Mouse (Mus musculus): Measurements from ENCODE around the gene Rhbdf1. TPM values are rescaled to one million over a fixed set of nuclear protein-coding genes. Genes with fewer than 3 reads are reported as not detected.

The Rhbdf1 gene
- polyA plus RNA-seq, 1 experiment from 2014 or later, result 70.9 TPM

DNA sequence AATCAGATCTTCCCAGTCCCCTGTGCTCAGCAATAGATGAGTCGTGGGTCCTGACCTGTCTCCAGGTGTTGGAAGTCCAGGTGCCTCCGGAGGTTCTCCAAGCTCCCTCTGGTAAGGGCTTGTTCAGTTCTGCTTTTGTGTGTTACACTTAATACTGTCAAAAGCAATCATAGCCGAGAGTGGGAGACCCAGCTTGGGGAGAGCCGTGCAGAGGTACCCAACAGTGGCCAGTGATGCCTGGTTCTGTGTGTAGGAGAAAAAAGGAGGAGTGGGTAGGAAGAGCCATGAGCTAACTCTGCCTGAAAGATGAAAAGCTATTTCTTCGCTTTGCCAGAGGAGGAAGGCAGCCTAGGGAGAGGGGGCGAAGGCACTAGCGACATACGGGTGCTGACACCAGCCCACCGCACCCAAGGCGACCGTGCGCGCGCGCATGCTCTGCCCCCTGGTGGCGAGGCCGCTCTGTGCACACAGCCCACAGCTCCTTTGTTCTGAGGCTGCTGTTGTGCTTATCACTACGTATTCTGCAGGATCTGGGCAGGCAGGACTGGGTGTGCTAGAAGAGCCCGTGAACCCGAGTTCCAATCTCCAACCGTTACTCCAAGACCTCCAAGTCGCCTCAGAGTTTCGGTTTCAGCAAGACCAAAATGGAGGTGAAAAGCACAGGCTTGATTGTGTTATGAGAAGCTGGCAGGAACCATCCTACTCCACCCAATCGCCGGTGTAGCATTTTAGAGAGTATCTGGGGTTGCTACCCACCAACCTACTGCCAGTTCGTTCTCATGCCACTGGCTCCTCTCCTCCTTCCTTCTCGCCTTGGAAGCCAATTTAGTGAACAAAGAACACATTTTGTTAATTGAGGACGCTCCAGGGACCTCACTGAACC lies 59.9 kb downstream of the Rhbdf1 start:
- Histone ChIP-seq H3K9ac (ENCODE audit: low read length) (peak overlapping the region; percentile 62), H3K9me3 (ENCODE audit: control insufficient read depth, low read length) (no peaks in the 10 kb centered on the region), H3K27me3 (ENCODE audit: control insufficient read depth, insufficient read depth, low read depth, low read length) (peaks cover 7% of the 10 kb centered on the region), H3K4me3 (ENCODE audit: low read length) (peak overlapping the region; percentile 23), H3K4me2 (ENCODE audit: low read depth, low read length) (peak overlapping the region; percentile 46), H3K27ac (ENCODE audit: low read length) (no peak overlapping the region), H3K36me3 (ENCODE audit: control insufficient read depth, insufficient read depth, low read length) (no peaks in the 10 kb centered on the region), H3K4me1 (replicated peaks; ENCODE audit: control insufficient read depth, insufficient read depth, low read length) (peaks cover 3% of the 10 kb centered on the region; the same call in 1 of the 2 replicates)
- ATAC-seq (ENCODE audit: low read depth), result peak; percentile 92
- WGBS, result 13% methylated on average over 28 of the region's 28 CpGs

- Histone ChIP-seq H3K4me2 (ENCODE audit: low read depth, low read length) (peak overlapping the region; percentile 46; the same call in 1 of the 2 replicates), H3K4me1 (replicated peaks; ENCODE audit: control insufficient read depth, insufficient read depth, low read length) (peaks cover 3% of the 10 kb centered on the region; the same call in 1 of the 2 replicates), H3K27ac (ENCODE audit: low read length) (no peak overlapping the region), H3K9ac (ENCODE audit: low read length) (no peak overlapping the region), H3K4me3 (ENCODE audit: low read length) (no peak overlapping the region; the same call in 1 of the 2 replicates), H3K36me3 (ENCODE audit: control insufficient read depth, insufficient read depth, low read length) (no peaks in the 10 kb centered on the region), H3K9me3 (ENCODE audit: control insufficient read depth, low read length) (no peaks in the 10 kb centered on the region), H3K27me3 (ENCODE audit: control insufficient read depth, insufficient read depth, low read depth, low read length) (peaks cover 7% of the 10 kb centered on the region)
- 2% methylated on average over 9 of the region's 9 CpGs for WGBS
- ATAC-seq (ENCODE audit: low read depth), result peak; percentile 59; the same call in 1 of the 2 replicates
Measured at GRCm38 (mm10) chr11:32161500-32161899, 60.6 kb downstream of the Rhbdf1 start.

GRCm38 (mm10) chr11:32160341-32160740 lies 61.8 kb downstream of the Rhbdf1 start:
- Histone ChIP-seq H3K4me3 (ENCODE audit: low read length) (no peak overlapping the region), H3K4me1 (replicated peaks; ENCODE audit: control insufficient read depth, insufficient read depth, low read length) (peaks cover 3% of the 10 kb centered on the region; the same call in 1 of the 2 replicates), H3K27ac (ENCODE audit: low read length) (no peak overlapping the region), H3K27me3 (ENCODE audit: control insufficient read depth, insufficient read depth, low read depth, low read length) (peaks cover 7% of the 10 kb centered on the region), H3K9me3 (ENCODE audit: control insufficient read depth, low read length) (no peaks in the 10 kb centered on the region), H3K36me3 (ENCODE audit: control insufficient read depth, insufficient read depth, low read length) (no peaks in the 10 kb centered on the region), H3K4me2 (ENCODE audit: low read depth, low read length) (no peak overlapping the region), H3K9ac (ENCODE audit: low read length) (no peak overlapping the region)
- no peak for ATAC-seq (ENCODE audit: low read depth)
- 66% methylated on average over 7 of the region's 7 CpGs for WGBS

Other genes with a start within 250 kb of the Rhbdf1 start
- 1.6 and 3.0 TPM in 2 replicates for gene Nsg2, start 221.8 kb downstream of the Rhbdf1 start, polyA plus RNA-seq (2015; fragmentation: Nextera tagmentation; extraction: Ambion mirVana)
- 0.06 and 0.23 TPM in 2 replicates for gene Il9r, start 22.0 kb downstream of the Rhbdf1 start, polyA plus RNA-seq (2015; fragmentation: Nextera tagmentation; extraction: Ambion mirVana)
- 49.2 and 52.1 TPM in 2 replicates for gene Snrnp25, start 16.9 kb downstream of the Rhbdf1 start, polyA plus RNA-seq (2015; fragmentation: Nextera tagmentation; extraction: Ambion mirVana)
- gene Mpg, start 4.2 kb upstream of the Rhbdf1 start, polyA plus RNA-seq (2015; fragmentation: Nextera tagmentation; extraction: Ambion mirVana), result 35.9 and 37.9 TPM in 2 replicates
- gene Nprl3, start 45.4 kb upstream of the Rhbdf1 start, polyA plus RNA-seq (2015; fragmentation: Nextera tagmentation; extraction: Ambion mirVana), result 45.2 and 46.2 TPM in 2 replicates
- 64.4 and 68.2 TPM in 2 replicates for gene Hba-x, start 54.1 kb upstream of the Rhbdf1 start, polyA plus RNA-seq (2015; fragmentation: Nextera tagmentation; extraction: Ambion mirVana)
- 8,555 and 10,091 TPM in 2 replicates for gene Hba-a1, start 61.2 kb upstream of the Rhbdf1 start, polyA plus RNA-seq (2015; fragmentation: Nextera tagmentation; extraction: Ambion mirVana)
- 1.8 and 2.8 TPM in 2 replicates for gene Hbq1b, start 64.7 kb upstream of the Rhbdf1 start, polyA plus RNA-seq (2015; fragmentation: Nextera tagmentation; extraction: Ambion mirVana)
- 22,746 and 25,203 TPM in 2 replicates for gene Hba-a2, start 74.2 kb upstream of the Rhbdf1 start, polyA plus RNA-seq (2015; fragmentation: Nextera tagmentation; extraction: Ambion mirVana)
- gene Hbq1a, start 77.8 kb upstream of the Rhbdf1 start, polyA plus RNA-seq (2015; fragmentation: Nextera tagmentation; extraction: Ambion mirVana), result 0.46 and 1.1 TPM in 2 replicates
- 23.4 and 23.6 TPM in 2 replicates for gene Sh3pxd2b, start 125.5 kb upstream of the Rhbdf1 start, polyA plus RNA-seq (2015; fragmentation: Nextera tagmentation; extraction: Ambion mirVana)
- gene Ubtd2, start 233.1 kb upstream of the Rhbdf1 start, polyA plus RNA-seq (2015; fragmentation: Nextera tagmentation; extraction: Ambion mirVana), result 38.2 and 42.0 TPM in 2 replicates

Data from lung, embryonic 16.5 days (tissue).